Mouse (Mus musculus) adrenal gland, postnatal 36 days (tissue): ENCODE data around the gene Hephl1. TPM values are rescaled to one million over a fixed set of nuclear protein-coding genes. Genes with fewer than 3 reads are reported as not detected.

Source experiments
- DNase-seq, 2 experiments: peaks; one replicate each; pipeline ENCODE4 v3.0.0; 2021; ENCODE audit warnings: mixed read lengths in 1 of 2
- total RNA-seq, 2 experiments: library from RNA; stranded (reverse); gene quantifications; 2 replicates each; pipeline ENCODE4 v1.2.3; 2021

Gene Hephl1
- total RNA-seq, 2 experiments from 2014 or later = 0.89 to 3.0 TPM

DNA sequence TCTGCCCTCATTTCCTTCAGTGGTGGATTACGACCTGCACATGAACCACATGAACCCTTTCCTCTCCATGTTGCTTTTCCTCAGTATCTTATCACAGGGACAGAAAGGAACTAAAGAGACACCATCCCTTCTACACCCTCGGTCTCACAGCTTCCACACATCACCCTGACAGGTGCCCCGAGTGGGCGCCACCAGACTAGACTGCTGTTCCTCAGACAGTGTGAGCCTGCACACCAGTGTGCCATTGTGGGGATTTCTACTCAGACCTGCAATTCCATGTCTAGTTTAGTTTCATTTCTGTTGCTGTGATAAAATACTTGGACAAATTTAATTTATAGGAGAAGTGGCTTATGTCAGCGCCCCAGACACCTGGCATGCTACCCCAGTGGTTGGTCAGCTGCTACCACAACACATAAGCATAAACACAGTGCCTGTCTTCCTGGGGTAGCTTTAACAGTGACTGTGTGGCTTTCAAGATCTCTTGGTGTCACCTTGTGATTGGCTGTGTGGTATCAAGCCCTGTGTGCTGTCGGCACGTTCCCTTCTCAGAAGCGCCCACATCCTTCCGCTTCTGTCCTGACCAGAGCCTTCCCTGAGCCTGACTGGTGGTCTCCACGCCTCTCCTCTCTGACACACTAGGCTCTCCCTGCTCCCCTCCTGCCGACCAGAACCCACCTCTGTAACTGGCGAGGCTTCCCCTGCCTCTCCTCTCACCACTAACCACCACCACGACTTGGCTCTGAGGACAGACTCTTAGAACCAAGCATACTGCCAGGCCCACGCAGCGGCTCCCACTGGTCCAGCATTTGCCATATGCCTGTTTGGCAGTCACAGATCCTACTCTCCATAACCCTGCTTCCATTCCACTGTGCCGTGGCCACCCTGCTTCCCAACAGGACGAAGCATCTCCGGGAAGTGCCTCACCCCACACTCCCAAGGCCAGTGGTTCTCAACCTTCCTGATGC is 93.8 kb downstream of the Hephl1 start:
- DNase-seq = no peak

DNA sequence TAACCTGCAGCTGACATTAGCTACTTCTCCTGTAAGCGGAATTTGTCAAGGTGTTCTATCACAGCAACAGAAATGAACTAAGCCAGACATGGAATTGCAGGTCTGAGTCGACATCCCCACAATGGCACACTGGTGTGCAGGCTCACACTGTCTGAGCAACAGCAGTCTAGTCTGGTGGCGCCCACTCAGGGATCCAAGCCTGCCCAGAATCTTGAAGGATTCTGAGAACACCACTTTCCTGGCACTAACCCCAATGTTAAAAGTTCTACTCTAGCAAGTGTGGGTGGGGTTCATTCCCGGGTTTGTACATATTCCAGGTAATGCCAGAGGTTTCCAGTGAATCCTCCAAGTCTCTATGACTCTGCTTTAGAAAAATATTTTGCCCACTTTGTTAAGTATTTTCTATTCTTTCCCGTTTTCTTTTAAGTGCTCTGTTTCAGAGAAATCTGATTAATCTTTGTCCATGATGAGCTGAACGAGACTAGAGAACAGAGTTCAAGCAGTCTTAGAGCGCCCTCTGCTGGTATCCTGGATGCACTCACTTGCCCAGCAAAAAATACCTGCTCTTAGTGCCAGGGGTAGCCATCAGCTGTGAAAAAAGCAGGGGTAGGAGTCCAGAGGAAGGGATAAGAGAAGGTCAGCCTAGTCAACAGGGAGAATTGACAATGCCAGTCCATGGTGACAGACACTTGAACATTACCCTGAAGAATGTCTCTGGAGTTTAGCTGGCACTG is 96.5 kb downstream of the Hephl1 start:
- DNase-seq = peak; percentile 70 to 85

DNA sequence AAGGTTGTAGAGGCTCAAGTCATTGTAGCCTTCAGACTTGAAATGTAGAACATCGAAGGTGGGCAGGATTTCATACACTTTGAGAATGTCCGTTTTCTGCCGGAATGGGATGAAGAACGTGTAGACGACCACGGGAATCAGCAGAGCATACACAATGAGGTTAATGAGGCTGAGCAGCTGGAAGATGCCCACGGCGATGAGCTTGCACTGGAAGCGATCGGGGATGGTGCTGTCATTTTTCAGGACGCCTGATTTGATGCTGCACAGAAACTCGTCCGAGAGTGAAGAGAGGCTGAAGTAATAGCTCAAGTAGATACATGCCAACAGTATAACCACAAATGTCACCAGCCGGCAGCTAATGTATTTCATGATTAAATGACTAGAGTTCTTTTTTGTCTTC is 104.3 kb downstream of the Hephl1 start:
- DNase-seq = no peak

DNA sequence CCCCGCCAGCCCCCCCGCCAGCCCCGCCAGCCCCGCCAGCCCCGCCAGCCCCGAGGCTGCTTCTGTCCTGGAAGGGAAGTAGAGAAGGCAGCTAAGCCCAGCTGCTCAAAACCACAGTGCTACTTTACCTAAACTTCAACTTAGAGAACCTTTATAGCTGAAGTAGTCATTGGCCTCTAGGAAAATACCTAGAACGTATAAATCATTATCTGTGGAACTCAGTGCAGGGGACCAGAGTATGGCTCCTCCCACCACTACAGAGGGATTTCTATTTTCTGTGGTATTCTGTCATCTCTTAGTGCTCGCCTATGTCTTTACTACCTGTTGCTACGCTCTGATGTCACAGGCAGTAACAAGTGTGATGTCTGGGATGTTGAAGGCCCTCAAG is 107.6 kb downstream of the Hephl1 start:
- DNase-seq = no peak

DNA sequence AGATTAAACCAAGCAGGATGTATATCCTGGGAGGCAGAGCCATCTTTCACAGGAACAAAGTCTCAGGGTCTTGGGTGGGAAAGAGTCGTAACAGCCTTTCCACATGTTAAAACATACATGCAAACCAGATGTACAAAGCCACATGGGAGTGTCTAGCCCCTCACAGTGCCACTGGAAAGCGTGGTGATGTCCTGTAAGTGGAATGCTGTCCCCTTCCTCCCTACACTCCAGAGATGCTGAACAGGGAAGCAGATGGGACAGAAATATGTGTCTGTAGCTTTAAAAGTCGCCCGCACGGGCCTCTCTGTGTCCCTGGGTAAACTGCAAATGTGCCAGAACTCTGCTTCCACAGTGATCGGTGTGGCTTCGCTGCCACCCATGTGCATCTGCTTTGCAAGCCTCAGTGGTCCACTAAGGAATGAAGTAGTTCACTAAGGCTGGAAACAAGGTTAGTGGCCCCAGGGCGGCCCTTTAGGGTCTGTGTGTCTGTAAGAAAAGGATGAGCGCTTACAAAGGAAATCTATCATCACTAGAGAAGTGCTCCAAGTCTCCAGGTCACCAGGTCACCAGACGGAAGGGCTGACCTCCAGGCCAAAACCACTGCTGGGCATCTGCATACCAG is 108.1 kb downstream of the Hephl1 start:
- peak; percentile 50 to 53 for DNase-seq

DNA sequence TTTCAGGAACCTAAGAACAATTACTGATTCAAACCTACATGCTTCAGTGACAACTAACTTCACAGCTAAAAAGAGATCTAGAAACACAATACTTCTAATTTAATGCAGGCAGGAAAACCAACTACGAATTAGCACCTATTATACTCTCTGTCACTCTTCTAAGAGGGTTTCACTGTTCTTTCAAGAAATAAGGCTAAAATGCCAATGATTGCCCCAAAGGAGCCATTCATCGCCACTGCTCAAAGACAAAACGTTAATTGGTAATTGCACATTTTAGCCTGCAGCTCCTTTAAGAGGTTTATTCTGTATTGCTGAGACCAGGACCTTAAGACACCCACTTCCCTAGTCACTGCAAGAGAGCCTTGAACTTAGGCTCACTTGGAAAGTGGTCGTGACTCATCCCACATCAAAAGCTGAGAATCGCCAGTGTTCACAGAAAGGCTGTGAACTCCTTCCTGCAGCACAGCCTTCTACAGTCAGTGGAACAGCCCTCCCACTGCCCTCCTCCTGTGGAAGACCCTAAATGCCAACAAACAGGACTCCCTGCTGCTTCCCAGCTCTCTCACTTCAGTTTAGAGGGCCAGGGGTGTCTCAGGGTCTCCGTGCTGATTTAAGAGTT is 108.8 kb downstream of the Hephl1 start:
- peak; percentile 49 to 54 for DNase-seq

Other genes with a start within 250 kb of the Hephl1 start
- gene Izumo1r, start 208.2 kb downstream of the Hephl1 start, total RNA-seq = not detected
- 1 to 10 TPM; 8.8 to 9.9 TPM for gene Panx1, start 66.6 kb downstream of the Hephl1 start, total RNA-seq
- under 1 TPM; 0.43 to 0.53 TPM for gene Vstm5, start 126.9 kb upstream of the Hephl1 start, total RNA-seq
- 10 to 100 TPM; 32.4 to 34.5 TPM for gene Med17, start 167.8 kb upstream of the Hephl1 start, total RNA-seq
- gene Taf1d, start 194.1 kb upstream of the Hephl1 start, total RNA-seq = 10 to 100 TPM; 87.9 to 98.6 TPM
- gene 4931406C07Rik, start 194.3 kb upstream of the Hephl1 start, total RNA-seq = 100 to 1,000 TPM in 1 of 2 experiments, 10 to 100 TPM in 1; 99.2 to 104 TPM
- gene Cep295, start 245.7 kb upstream of the Hephl1 start, total RNA-seq = 10 to 100 TPM; 11.4 to 12.3 TPM